Mouse (Mus musculus) midbrain, embryonic 16.5 days (tissue): ENCODE results near the gene Cntnap2. TPM values are rescaled to one million over a fixed set of nuclear protein-coding genes. Genes with fewer than 3 reads are reported as not detected.

Experiments used
- ATAC-seq: fragments of 200-750 bp; cut with Nextera tagmentation; 2 replicates; pipeline ENCODE4 v1.8.0; 2017; ENCODE audit warnings: moderate TSS enrichment
- H3K27ac ChIP-seq: fragments of 300-500 bp; sonication (generic); 2 replicates; pipeline ENCODE4 v1.5.1; 2014; ENCODE audit warnings: mild to moderate bottlenecking, low read length, mixed read lengths
- H3K27me3 ChIP-seq: fragments of 300-500 bp; sonication (generic); 2 replicates; pipeline ENCODE4 v1.6.1; 2014; ENCODE audit warnings: low read depth, low read length, mixed read lengths; ENCODE audit not compliant: control insufficient read depth, insufficient read depth
- H3K36me3 ChIP-seq: fragments of 300-500 bp; sonication (generic); 2 replicates; pipeline ENCODE4 v1.6.1; 2014; ENCODE audit warnings: mild to moderate bottlenecking, low read length, moderate library complexity, mixed read lengths; ENCODE audit not compliant: control insufficient read depth, insufficient read depth
- H3K4me1 ChIP-seq: fragments of 300-500 bp; sonication (generic); 2 replicates; pipeline ENCODE4 v1.6.1; 2014; ENCODE audit warnings: mild to moderate bottlenecking, low read length, mixed read lengths; ENCODE audit not compliant: control insufficient read depth, insufficient read depth
- H3K4me2 ChIP-seq: fragments of 300-500 bp; sonication (generic); 2 replicates; pipeline ENCODE4 v1.6.1; 2014; ENCODE audit warnings: mild to moderate bottlenecking, low read length, mixed read lengths
- H3K4me3 ChIP-seq: fragments of 300-500 bp; sonication (generic); 2 replicates; pipeline ENCODE4 v1.5.1; 2014; ENCODE audit warnings: low read depth, mild to moderate bottlenecking, low read length, moderate library complexity, mixed read lengths
- H3K9ac ChIP-seq: fragments of 300-500 bp; sonication (generic); 2 replicates; pipeline ENCODE4 v1.6.1; 2014; ENCODE audit warnings: low read depth, low read length, mixed read lengths
- H3K9me3 ChIP-seq: fragments of 300-500 bp; sonication (generic); replicated peaks from 2 replicates; pipeline ENCODE4 v1.6.1; 2014; ENCODE audit warnings: mild to moderate bottlenecking, low read length, mixed read lengths; ENCODE audit not compliant: control insufficient read depth, poor library complexity, severe bottlenecking
- WGBS: fragments of 180-500 bp; shearing (Covaris S2); extraction: QIAGEN DNeasy Blood & Tissue Kit; methylation state at CpG from one replicate; pipeline ENCODE4 v1.1.7; 2014; 5-methylcytosine and 5-hydroxymethylcytosine counted together
- polyA plus RNA-seq: library from polyadenylated mRNA; unstranded; fragments of >200 nt; fragmentation: Nextera tagmentation; extraction: Ambion mirVana; gene quantifications from 2 replicates; pipeline ENCODE4 v1.2.1, GENCODE M21; 2015

Gene Cntnap2
- polyA plus RNA-seq, 1 experiment from 2014 or later: 63.5 TPM

- H3K27me3 ChIP-seq: no peaks in the 10 kb centered on the region
- no peaks in the 10 kb centered on the region for H3K36me3 ChIP-seq
- H3K9ac ChIP-seq: no peak overlapping the region
- WGBS: 73% methylated on average over 2 of the region's 2 CpGs
- H3K9me3 ChIP-seq: no peaks in the 10 kb centered on the region
- no peak overlapping the region for H3K4me3 ChIP-seq
- H3K4me2 ChIP-seq: no peak overlapping the region
- H3K27ac ChIP-seq: no peak overlapping the region
- no peaks in the 10 kb centered on the region for H3K4me1 ChIP-seq
- ATAC-seq: no peak
These were observed 963.5 kb downstream of the Cntnap2 start for GRCm38 (mm10) chr6:46022515-46023143.

GRCm38 (mm10) chr6:46031821-46032594 is 972.9 kb downstream of the Cntnap2 start:
- H3K4me2 ChIP-seq: no peak overlapping the region
- ATAC-seq: no peak
- 82% methylated on average over 2 of the region's 2 CpGs for WGBS
- H3K4me3 ChIP-seq: no peak overlapping the region
- no peak overlapping the region for H3K9ac ChIP-seq
- H3K36me3 ChIP-seq: no peaks in the 10 kb centered on the region
- no peaks in the 10 kb centered on the region for H3K9me3 ChIP-seq
- H3K27me3 ChIP-seq: no peaks in the 10 kb centered on the region
- no peaks in the 10 kb centered on the region for H3K4me1 ChIP-seq
- H3K27ac ChIP-seq: no peak overlapping the region

- WGBS: 60% methylated on average over 2 of the region's 2 CpGs
- Histone ChIP-seq H3K27ac (no peak overlapping the region), H3K27me3 (no peaks in the 10 kb centered on the region), H3K4me1 (no peaks in the 10 kb centered on the region), H3K36me3 (no peaks in the 10 kb centered on the region), H3K4me2 (no peak overlapping the region), H3K9me3 (no peaks in the 10 kb centered on the region), H3K9ac (no peak overlapping the region), H3K4me3 (no peak overlapping the region)
- ATAC-seq: no peak
These were observed 974.0 kb downstream of the Cntnap2 start for GRCm38 (mm10) chr6:46033108-46033507.

- H3K4me3 ChIP-seq: no peak overlapping the region
- 91% methylated on average over 4 of the region's 4 CpGs for WGBS
- no peaks in the 10 kb centered on the region for H3K4me1 ChIP-seq
- H3K36me3 ChIP-seq: no peaks in the 10 kb centered on the region
- no peak for ATAC-seq
- H3K4me2 ChIP-seq: no peak overlapping the region
- H3K27ac ChIP-seq: no peak overlapping the region
- H3K27me3 ChIP-seq: no peaks in the 10 kb centered on the region
- no peaks in the 10 kb centered on the region for H3K9me3 ChIP-seq
- no peak overlapping the region for H3K9ac ChIP-seq
These were observed 981.5 kb downstream of the Cntnap2 start for GRCm38 (mm10) chr6:46040671-46041070.

GRCm38 (mm10) chr6:46080236-46080635 is 1021.1 kb downstream of the Cntnap2 start:
- H3K9ac ChIP-seq: no peak overlapping the region
- H3K9me3 ChIP-seq: no peaks in the 10 kb centered on the region
- WGBS: 18% methylated on average over 2 of the region's 2 CpGs
- no peaks in the 10 kb centered on the region for H3K36me3 ChIP-seq
- H3K4me2 ChIP-seq: no peak overlapping the region
- H3K27me3 ChIP-seq: no peaks in the 10 kb centered on the region
- no peak overlapping the region for H3K4me3 ChIP-seq
- no peaks in the 10 kb centered on the region for H3K4me1 ChIP-seq
- no peak for ATAC-seq
- no peak overlapping the region for H3K27ac ChIP-seq

GRCm38 (mm10) chr6:46081432-46081831 is 1022.3 kb downstream of the Cntnap2 start:
- H3K4me3 ChIP-seq: no peak overlapping the region
- H3K36me3 ChIP-seq: no peaks in the 10 kb centered on the region
- H3K9ac ChIP-seq: no peak overlapping the region
- H3K27me3 ChIP-seq: no peaks in the 10 kb centered on the region
- no peak overlapping the region for H3K4me2 ChIP-seq
- ATAC-seq: no peak
- H3K27ac ChIP-seq: no peak overlapping the region
- H3K4me1 ChIP-seq: no peaks in the 10 kb centered on the region
- H3K9me3 ChIP-seq: no peaks in the 10 kb centered on the region

GRCm38 (mm10) chr6:46143189-46143841 is 1084.2 kb downstream of the Cntnap2 start:
- H3K9me3 ChIP-seq: no peaks in the 10 kb centered on the region
- H3K9ac ChIP-seq: no peak overlapping the region
- H3K27me3 ChIP-seq: no peaks in the 10 kb centered on the region
- H3K36me3 ChIP-seq: no peaks in the 10 kb centered on the region
- H3K4me1 ChIP-seq: no peaks in the 10 kb centered on the region
- no peak overlapping the region for H3K27ac ChIP-seq
- WGBS: 52% methylated on average over 1 of the region's 1 CpGs
- no peak overlapping the region for H3K4me2 ChIP-seq
- no peak for ATAC-seq
- no peak overlapping the region for H3K4me3 ChIP-seq

- no peak for ATAC-seq
- H3K9me3 ChIP-seq: no peaks in the 10 kb centered on the region
- 78% methylated on average over 1 of the region's 1 CpGs for WGBS
- no peak overlapping the region for H3K9ac ChIP-seq
- H3K27ac ChIP-seq: no peak overlapping the region
- no peaks in the 10 kb centered on the region for H3K4me1 ChIP-seq
- no peak overlapping the region for H3K4me2 ChIP-seq
- H3K36me3 ChIP-seq: no peaks in the 10 kb centered on the region
- no peaks in the 10 kb centered on the region for H3K27me3 ChIP-seq
- no peak overlapping the region for H3K4me3 ChIP-seq
These were observed 1107.7 kb downstream of the Cntnap2 start for GRCm38 (mm10) chr6:46166837-46167236.

GRCm38 (mm10) chr6:46197298-46197697 is 1138.1 kb downstream of the Cntnap2 start:
- no peak overlapping the region for H3K9ac ChIP-seq
- H3K4me1 ChIP-seq: no peaks in the 10 kb centered on the region
- H3K4me3 ChIP-seq: no peak overlapping the region
- no peaks in the 10 kb centered on the region for H3K27me3 ChIP-seq
- ATAC-seq: no peak
- H3K36me3 ChIP-seq: no peaks in the 10 kb centered on the region
- no peak overlapping the region for H3K4me2 ChIP-seq
- WGBS: 91% methylated on average over 2 of the region's 2 CpGs
- H3K27ac ChIP-seq: no peak overlapping the region
- no peaks in the 10 kb centered on the region for H3K9me3 ChIP-seq
